ENCODE assay signal across 8 mouse cellular contexts in genomic region chr7:141475011-141475804, GRCm38 (mm10). TPM values are rescaled to one million over a fixed set of nuclear protein-coding genes. Genes with fewer than 3 reads are reported as not detected.
DNase-seq lines count a peak whose midpoint lies in the region; ATAC-seq and TF ChIP-seq lines count a peak whose summit lies in the region.

TSS of gene Polr2l (minus strand) at chr7:141475132.
TSS of gene Tspan4 (plus strand) at chr7:141475240.

- 0 out of 2 replicates have a peak, but pooled peaks have one; percentile 12 for TF ChIP-seq EP300 in ES-Bruce4 (IDR thresholded peaks at IDR 0.05; ENCODE audit: insufficient read depth, low read depth, low read length)
- no peak; the same call in 1 of the 2 replicates for TF ChIP-seq EP300 in heart, postnatal 0 days (IDR thresholded peaks at IDR 0.05; ENCODE audit: low read depth)

- TF ChIP-seq CTCF in ES-Bruce4 (IDR thresholded peaks at IDR 0.05; ENCODE audit: low read depth, low read length) = no peak
- TF ChIP-seq CTCF in heart, postnatal 0 days (IDR thresholded peaks at IDR 0.05; ENCODE audit: low read depth) = no peak
- TF ChIP-seq CTCF in lung, embryonic 14.5 days (IDR thresholded peaks at IDR 0.05; ENCODE audit: low read depth) = 0 out of 2 replicates have a peak, but pooled peaks have one; percentile 11

- under 1% methylated on average over 87 of the region's 87 CpGs for WGBS in forebrain, embryonic 12.5 days
- WGBS in heart, postnatal 0 days = under 1% methylated on average over 85 of the region's 87 CpGs
- under 1% methylated on average over 77 of the region's 87 CpGs for WGBS in lung, embryonic 14.5 days

- H3K9ac ChIP-seq in ES-Bruce4 (ENCODE audit: low read depth, poor library complexity, severe bottlenecking) = peak within 1 kb of the TSS; percentile 92
- peak within 1 kb of the TSS; percentile 78 for H3K9ac ChIP-seq in forebrain, embryonic 12.5 days
- peak within 1 kb of the TSS; percentile 80 for H3K9ac ChIP-seq in heart, postnatal 0 days (replicated peaks; ENCODE audit: low read depth, low read length)
- H3K9ac ChIP-seq in lung, embryonic 14.5 days = peak within 1 kb of the TSS; percentile 75

- H3K27me3 ChIP-seq in ES-Bruce4 (ENCODE audit: control insufficient read depth, insufficient read depth, low read length, poor library complexity, severe bottlenecking) = no peaks in the 10 kb centered on the region
- H3K27me3 ChIP-seq in forebrain, embryonic 12.5 days = peaks cover 34% of the 10 kb centered on the region
- H3K27me3 ChIP-seq in heart, postnatal 0 days (ENCODE audit: control insufficient read depth, insufficient read depth, low read length) = no peaks in the 10 kb centered on the region
- H3K27me3 ChIP-seq in lung, embryonic 14.5 days (ENCODE audit: insufficient read depth, low read length) = no peaks in the 10 kb centered on the region

- ATAC-seq in forebrain, embryonic 12.5 days (ENCODE audit: low FRiP score) = peak; percentile 84
- ATAC-seq in heart, postnatal 0 days (ENCODE audit: insufficient read depth, low read depth) = peak; percentile 56
- ATAC-seq in lung, embryonic 14.5 days (ENCODE audit: insufficient read depth) = peak; percentile 58
- ATAC-seq in neutrophil, adult 5-6 weeks (ENCODE audit: extremely low read depth, insufficient number of reproducible peaks, low FRiP score, poor library complexity, severe bottlenecking) = peak; percentile 72

- no peak within 1 kb of the TSS for H3K27ac ChIP-seq in ES-Bruce4 (ENCODE audit: insufficient read depth, low read length)
- H3K27ac ChIP-seq in forebrain, embryonic 12.5 days = peak within 1 kb of the TSS; percentile 85
- H3K27ac ChIP-seq in heart, postnatal 0 days (ENCODE audit: low read depth) = peak within 1 kb of the TSS; percentile 96
- H3K27ac ChIP-seq in lung, embryonic 14.5 days (ENCODE audit: low read depth) = peak within 1 kb of the TSS; percentile 98

- no peaks in the 10 kb centered on the region for H3K4me1 ChIP-seq in ES-Bruce4 (ENCODE audit: control insufficient read depth, insufficient read depth, low read length)
- peaks cover 33% of the 10 kb centered on the region for H3K4me1 ChIP-seq in forebrain, embryonic 12.5 days
- peaks cover 37% of the 10 kb centered on the region for H3K4me1 ChIP-seq in heart, postnatal 0 days (ENCODE audit: control insufficient read depth, insufficient read depth)
- peaks cover 25% of the 10 kb centered on the region for H3K4me1 ChIP-seq in lung, embryonic 14.5 days (ENCODE audit: insufficient read depth)

- no peaks in the 10 kb centered on the region for H3K9me3 ChIP-seq in ES-Bruce4 (replicated peaks; ENCODE audit: control insufficient read depth, insufficient read depth, low read length, poor library complexity, severe bottlenecking)
- no peaks in the 10 kb centered on the region for H3K9me3 ChIP-seq in forebrain, embryonic 12.5 days
- no peaks in the 10 kb centered on the region for H3K9me3 ChIP-seq in heart, postnatal 0 days (replicated peaks; ENCODE audit: control insufficient read depth, low read length)
- no peaks in the 10 kb centered on the region for H3K9me3 ChIP-seq in lung, embryonic 14.5 days (ENCODE audit: low read depth, low read length)

- peak within 1 kb of the TSS; percentile 98 for H3K4me3 ChIP-seq in ES-Bruce4 (ENCODE audit: low read depth, low read length)
- H3K4me3 ChIP-seq in forebrain, embryonic 12.5 days (replicated peaks) = peak within 1 kb of the TSS; percentile 64
- peak within 1 kb of the TSS; percentile 69 for H3K4me3 ChIP-seq in heart, postnatal 0 days (ENCODE audit: low read depth, low read length)
- H3K4me3 ChIP-seq in lung, embryonic 14.5 days (ENCODE audit: low read depth, low read length) = peak within 1 kb of the TSS; percentile 81

- peak; percentile 40 for TF ChIP-seq POLR2A in ES-Bruce4 (IDR thresholded peaks at IDR 0.05; ENCODE audit: insufficient read depth, low read length)

- peak; percentile 75 for DNase-seq in c-Kit-positive CD71-positive TER-119-negative erythroid progenitor cells, embryonic 14.5 days (ENCODE audit: low read depth)
- peak; percentile 71 for DNase-seq in heart, postnatal 0 days (ENCODE audit: low spot score)
- peak; percentile 87 to 93 for DNase-seq in kidney, postnatal 4 days
- DNase-seq in lung, embryonic 14.5 days = peak; percentile 93
- peak; percentile 66 to 74 for DNase-seq in thymus, adult 18-20 months

- peaks cover 22% of the 10 kb centered on the region for H3K36me3 ChIP-seq in ES-Bruce4 (ENCODE audit: control insufficient read depth, insufficient read depth, low read length, poor library complexity, severe bottlenecking)
- H3K36me3 ChIP-seq in forebrain, embryonic 12.5 days (replicated peaks) = peaks cover 25% of the 10 kb centered on the region
- H3K36me3 ChIP-seq in heart, postnatal 0 days (replicated peaks; ENCODE audit: control insufficient read depth, insufficient read depth, low read length) = peaks cover 26% of the 10 kb centered on the region
- H3K36me3 ChIP-seq in lung, embryonic 14.5 days (ENCODE audit: insufficient read depth) = peaks cover 25% of the 10 kb centered on the region

- peak within 1 kb of the TSS; percentile 91 for H3K4me2 ChIP-seq in forebrain, embryonic 12.5 days
- peak within 1 kb of the TSS; percentile 93 for H3K4me2 ChIP-seq in heart, postnatal 0 days (ENCODE audit: low read depth, low read length)
- H3K4me2 ChIP-seq in lung, embryonic 14.5 days = peak within 1 kb of the TSS; percentile 86

RNA-seq across cellular contexts. Expression of gene Polr2l, which starts in this region (rescaled TPM):
- 12.1 and 15.3 TPM in 2 replicates for polyA plus RNA-seq in ES-Bruce4 (2011; ENCODE audit: insufficient read depth, insufficient read length, low read depth, missing spikeins)
- 69.8 and 78.4 TPM in 2 replicates for polyA plus RNA-seq in forebrain, embryonic 12.5 days (2016; fragmentation: Nextera tagmentation; extraction: Ambion mirVana)
- total RNA-seq in heart, postnatal 0 days (2014; rRNA removed; ENCODE audit: low replicate concordance) = 17.4 and 32.3 TPM in 2 replicates
- polyA plus RNA-seq in heart, postnatal 0 days (2015; fragmentation: Nextera tagmentation; extraction: Ambion mirVana) = 77.6 and 81.3 TPM in 2 replicates
- 71.2 and 74.3 TPM in 2 replicates for polyA plus RNA-seq in lung, embryonic 14.5 days (2014; fragmentation: Nextera tagmentation; extraction: Ambion mirVana)
- 10.5 and 13.1 TPM in 2 replicates for total RNA-seq in neutrophil, adult 5-6 weeks (2017)

RNA-seq across cellular contexts. Expression of gene Tspan4, which starts in this region (rescaled TPM):
- polyA plus RNA-seq in ES-Bruce4 (2011; ENCODE audit: insufficient read depth, insufficient read length, low read depth, missing spikeins) = 37.4 and 39.9 TPM in 2 replicates
- 18.8 and 24.2 TPM in 2 replicates for polyA plus RNA-seq in forebrain, embryonic 12.5 days (2016; fragmentation: Nextera tagmentation; extraction: Ambion mirVana)
- 84.2 and 87.8 TPM in 2 replicates for total RNA-seq in heart, postnatal 0 days (2014; rRNA removed; ENCODE audit: low replicate concordance)
- polyA plus RNA-seq in heart, postnatal 0 days (2015; fragmentation: Nextera tagmentation; extraction: Ambion mirVana) = 72.2 and 72.3 TPM in 2 replicates
- polyA plus RNA-seq in lung, embryonic 14.5 days (2014; fragmentation: Nextera tagmentation; extraction: Ambion mirVana) = 95.5 and 100.0 TPM in 2 replicates
- total RNA-seq in neutrophil, adult 5-6 weeks (2017) = not detected in 2 replicates

Comparison
In these comparisons a context has a peak if more than half of its experiments do, and no peak if none do; other contexts are left out.
1. RNA of gene Tspan4 (total RNA-seq): 84.2 to 87.8 TPM in heart, postnatal 0 days; not detected in neutrophil, adult 5-6 weeks; every median in the first group is over 10 times any median in the second.
2. Peak in every context shown above with its lines, with median percentiles within 50 percentile points of each other: H3K4me3 ChIP-seq, H3K9ac ChIP-seq, DNase-seq, ATAC-seq and H3K4me2 ChIP-seq.